Mouse (Mus musculus): ENCODE measurements at regions not wholly inside any gene's neighbourhood (a gene's known extent, or its start where the extent isn't known, plus 50 kb on each side); places are given as distances from the start of the nearest gene placed in this dataset.
A peak's percentile ranks its signal among the peaks of the same experiment; 100 is the strongest.

GRCm38 (mm10) chr4:154726636-154727045 lies 59.0 kb upstream of the Actrt2 start:
- WGBS: 68% methylated on average over 3 of the region's 3 CpGs
- H3K27ac ChIP-seq (replicated peaks): no peak overlapping the region

GRCm38 (mm10) chr4:154727945-154728344 lies 60.3 kb upstream of the Actrt2 start:
- Histone ChIP-seq H3K36me3 (no peaks in the 10 kb centered on the region), H3K4me2 (replicated peaks) (no peak overlapping the region), H3K9ac (replicated peaks) (no peak overlapping the region), H3K9me3 (no peaks in the 10 kb centered on the region), H3K4me3 (no peak overlapping the region), H3K27me3 (no peaks in the 10 kb centered on the region; the same call in 1 of the 2 replicates), H3K4me1 (no peaks in the 10 kb centered on the region), H3K27ac (replicated peaks) (no peak overlapping the region)
- 75% methylated on average over 7 of the region's 7 CpGs for WGBS
- no peak for ATAC-seq (ENCODE audit: low FRiP score, low read depth)

More at GRCm38 (mm10) chr4:154726636-154727045, 59.0 kb upstream of the Actrt2 start:
- no peak for ATAC-seq (ENCODE audit: low FRiP score, low read depth)
- Histone ChIP-seq H3K4me3 (no peak overlapping the region), H3K4me2 (replicated peaks) (no peak overlapping the region), H3K9me3 (no peaks in the 10 kb centered on the region), H3K9ac (replicated peaks) (no peak overlapping the region), H3K27me3 (no peaks in the 10 kb centered on the region; the same call in 1 of the 2 replicates), H3K36me3 (no peaks in the 10 kb centered on the region), H3K4me1 (no peaks in the 10 kb centered on the region)

DNA sequence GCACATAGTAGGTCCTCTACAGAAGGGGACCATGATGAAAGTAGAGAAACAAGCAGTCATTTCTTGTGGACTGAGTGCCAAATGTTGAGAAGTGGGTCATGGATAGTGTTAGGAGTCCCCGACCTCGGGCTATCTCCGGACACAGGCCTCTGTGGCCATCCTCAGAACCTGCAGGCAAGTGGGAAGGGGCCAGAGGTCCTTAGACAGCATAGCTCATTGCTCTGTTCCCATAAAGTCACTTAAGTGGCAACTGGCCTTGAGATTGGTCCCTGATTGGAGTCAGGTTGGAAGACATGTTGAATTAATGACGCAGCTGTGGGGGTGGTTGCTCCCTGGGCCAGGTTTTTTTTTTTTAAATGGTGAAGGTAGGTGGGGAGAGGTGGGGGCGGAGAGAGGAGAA lies 63.0 kb upstream of the Actrt2 start:
- H3K4me1 ChIP-seq: no peaks in the 10 kb centered on the region
- H3K4me2 ChIP-seq (replicated peaks): no peak overlapping the region
- H3K36me3 ChIP-seq: no peaks in the 10 kb centered on the region
- no peak overlapping the region for H3K9ac ChIP-seq (replicated peaks)
- no peak for ATAC-seq (ENCODE audit: low FRiP score, low read depth)
- H3K27me3 ChIP-seq: no peaks in the 10 kb centered on the region; the same call in 1 of the 2 replicates
- no peak overlapping the region for H3K4me3 ChIP-seq
- H3K27ac ChIP-seq (replicated peaks): no peak overlapping the region
- H3K9me3 ChIP-seq: no peaks in the 10 kb centered on the region
- WGBS: 89% methylated on average over 5 of the region's 5 CpGs

DNA sequence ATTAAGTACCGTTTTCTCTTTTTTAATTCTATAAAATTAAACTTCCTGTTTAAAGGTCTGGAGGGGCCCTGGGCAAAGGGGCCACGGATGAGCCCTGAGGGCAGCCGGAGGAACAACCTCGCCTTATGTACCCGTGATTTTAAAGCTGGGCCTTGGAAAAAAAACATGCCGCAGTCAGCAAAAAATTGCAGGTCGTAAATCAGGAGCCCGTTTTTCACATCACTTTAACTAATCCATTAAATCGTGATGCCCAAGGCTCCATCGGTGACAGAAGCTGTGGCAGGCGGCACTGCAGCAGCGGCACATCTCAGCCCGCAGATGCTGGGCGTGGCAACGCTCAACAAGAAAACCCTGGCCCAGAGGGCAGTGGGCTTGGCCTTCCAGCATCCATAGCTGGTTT lies 63.7 kb upstream of the Actrt2 start:
- Histone ChIP-seq H3K4me1 (no peaks in the 10 kb centered on the region), H3K27ac (replicated peaks) (no peak overlapping the region), H3K9me3 (no peaks in the 10 kb centered on the region), H3K4me3 (no peak overlapping the region), H3K27me3 (no peaks in the 10 kb centered on the region; the same call in 1 of the 2 replicates), H3K9ac (replicated peaks) (no peak overlapping the region), H3K36me3 (no peaks in the 10 kb centered on the region), H3K4me2 (replicated peaks) (no peak overlapping the region)
- WGBS: 81% methylated on average over 15 of the region's 15 CpGs
- no peak for ATAC-seq (ENCODE audit: low FRiP score, low read depth)

- ATAC-seq (ENCODE audit: low FRiP score, low read depth): no peak
- Histone ChIP-seq H3K4me2 (replicated peaks) (no peak overlapping the region), H3K9ac (replicated peaks) (no peak overlapping the region), H3K36me3 (no peaks in the 10 kb centered on the region), H3K4me3 (no peak overlapping the region), H3K27ac (replicated peaks) (no peak overlapping the region), H3K9me3 (no peaks in the 10 kb centered on the region), H3K27me3 (peaks cover 12% of the 10 kb centered on the region), H3K4me1 (no peaks in the 10 kb centered on the region)
- 66% methylated on average over 6 of the region's 6 CpGs for WGBS
Observed at GRCm38 (mm10) chr4:154736071-154736470, 68.4 kb upstream of the Actrt2 start.

DNA sequence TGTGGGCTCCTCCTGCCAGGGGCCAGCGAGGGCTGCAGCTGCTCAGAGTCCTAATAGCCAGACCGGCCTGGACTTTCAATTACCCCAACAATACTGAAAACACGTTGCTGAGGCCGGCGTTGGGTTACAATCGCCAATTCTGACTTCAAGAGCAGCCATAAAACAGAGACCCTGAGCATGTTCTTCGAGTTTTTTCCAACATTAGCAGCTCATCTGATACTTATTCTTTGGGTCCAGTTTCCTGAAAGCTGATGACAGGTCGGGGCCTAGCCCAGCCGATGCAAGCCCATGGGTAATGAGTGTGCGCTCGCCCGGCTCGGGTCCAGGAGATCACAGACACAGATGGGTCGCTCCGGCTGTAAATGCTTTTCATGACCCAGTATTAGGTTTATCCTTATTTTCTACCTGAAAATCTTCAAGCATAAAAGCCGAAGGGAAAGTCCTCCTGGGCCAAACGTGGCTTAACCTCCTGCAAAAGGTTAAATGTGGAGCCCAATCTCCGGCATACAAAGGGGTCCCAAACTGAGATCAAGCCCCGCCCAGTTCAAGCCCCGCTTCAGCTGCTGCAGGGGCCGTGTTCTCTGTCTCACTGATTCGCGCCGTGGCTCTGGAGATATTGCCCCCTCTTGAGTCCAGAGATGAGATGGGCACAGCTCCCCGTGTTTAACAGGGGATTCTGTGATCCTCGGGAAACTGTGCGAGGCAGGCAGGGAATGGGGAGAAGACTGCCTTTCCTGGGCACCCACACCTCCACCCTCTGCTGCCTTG lies 73.6 kb upstream of the Actrt2 start:
- H3K9me3 ChIP-seq: no peaks in the 10 kb centered on the region
- peak overlapping the region; percentile 26; the same call in 1 of the 2 replicates for H3K4me2 ChIP-seq (replicated peaks)
- H3K9ac ChIP-seq (replicated peaks): no peak overlapping the region
- no peak for ATAC-seq (ENCODE audit: low FRiP score, low read depth)
- no peak overlapping the region for H3K4me3 ChIP-seq
- WGBS: 52% methylated on average over 27 of the region's 27 CpGs
- H3K36me3 ChIP-seq: no peaks in the 10 kb centered on the region
- peaks cover 18% of the 10 kb centered on the region for H3K27me3 ChIP-seq
- no peak overlapping the region for H3K27ac ChIP-seq (replicated peaks)
- H3K4me1 ChIP-seq: no peaks in the 10 kb centered on the region; the same call in 1 of the 2 replicates

- no peaks in the 10 kb centered on the region for H3K36me3 ChIP-seq
- H3K4me1 ChIP-seq: peaks cover 4% of the 10 kb centered on the region; the same call in 1 of the 2 replicates
- no peak overlapping the region for H3K9ac ChIP-seq (replicated peaks)
- no peak overlapping the region for H3K4me3 ChIP-seq
- no peak overlapping the region for H3K27ac ChIP-seq (replicated peaks)
- no peak for ATAC-seq (ENCODE audit: low FRiP score, low read depth)
- WGBS: 91% methylated on average over 16 of the region's 16 CpGs
- H3K9me3 ChIP-seq: no peaks in the 10 kb centered on the region
- H3K27me3 ChIP-seq: peaks cover 13% of the 10 kb centered on the region
- H3K4me2 ChIP-seq (replicated peaks): no peak overlapping the region
Observed at GRCm38 (mm10) chr4:154746323-154747005, 78.8 kb upstream of the Actrt2 start.

DNA sequence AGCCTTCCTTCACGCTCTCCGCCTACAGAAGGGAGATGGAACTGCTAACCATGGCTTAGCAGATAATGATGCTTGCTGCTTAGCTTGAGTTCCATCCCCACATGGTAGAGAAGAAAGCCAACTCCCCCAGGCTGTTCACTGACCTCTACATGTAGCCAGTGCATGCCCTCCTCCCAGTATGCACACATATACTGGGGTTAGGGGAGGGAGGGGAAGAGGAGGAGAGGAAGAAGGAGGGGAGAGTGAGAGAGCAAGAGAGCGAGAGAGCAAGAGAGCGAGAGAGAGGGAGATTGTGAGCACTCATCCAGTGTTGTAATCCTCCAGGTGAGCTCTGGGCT lies 79.3 kb upstream of the Actrt2 start:
- no peaks in the 10 kb centered on the region for H3K9me3 ChIP-seq
- no peak overlapping the region for H3K4me3 ChIP-seq
- no peak for ATAC-seq (ENCODE audit: low FRiP score, low read depth)
- no peaks in the 10 kb centered on the region for H3K36me3 ChIP-seq
- WGBS: 96% methylated on average over 4 of the region's 4 CpGs
- H3K27ac ChIP-seq (replicated peaks): no peak overlapping the region
- peaks cover 4% of the 10 kb centered on the region; the same call in 1 of the 2 replicates for H3K4me1 ChIP-seq
- peaks cover 10% of the 10 kb centered on the region for H3K27me3 ChIP-seq
- no peak overlapping the region for H3K4me2 ChIP-seq (replicated peaks)
- H3K9ac ChIP-seq (replicated peaks): no peak overlapping the region

DNA sequence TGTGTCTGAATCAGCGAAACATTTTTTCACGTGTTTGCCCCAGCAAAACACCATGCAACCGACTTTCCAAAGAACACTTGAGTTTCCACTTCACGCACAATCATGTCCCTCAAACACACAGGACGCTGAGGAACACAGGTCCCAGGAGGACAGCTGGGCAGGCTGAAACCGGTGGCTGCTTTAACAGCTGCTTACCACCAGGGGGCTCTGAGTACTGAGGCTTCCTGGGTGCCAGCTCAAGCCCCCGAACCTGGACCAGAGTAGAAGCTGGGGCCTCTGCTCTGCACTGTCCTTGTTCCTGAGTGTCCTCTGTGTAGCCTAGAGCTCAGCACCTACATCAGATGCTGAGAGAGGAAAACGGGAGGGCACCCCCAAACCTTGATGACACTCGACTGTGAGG lies 81.5 kb upstream of the Actrt2 start:
- Histone ChIP-seq H3K36me3 (no peaks in the 10 kb centered on the region), H3K9ac (replicated peaks) (no peak overlapping the region), H3K4me3 (no peak overlapping the region), H3K9me3 (no peaks in the 10 kb centered on the region), H3K27ac (replicated peaks) (no peak overlapping the region), H3K4me2 (replicated peaks) (no peak overlapping the region), H3K4me1 (0 out of 2 replicates have a peak, but pooled peaks cover 4% of the 10 kb centered on the region), H3K27me3 (peaks cover 7% of the 10 kb centered on the region; the same call in 1 of the 2 replicates)
- WGBS: 46% methylated on average over 9 of the region's 9 CpGs
- no peak for ATAC-seq (ENCODE audit: low FRiP score, low read depth)

- Histone ChIP-seq H3K9ac (replicated peaks) (no peak overlapping the region), H3K27ac (replicated peaks) (no peak overlapping the region), H3K4me2 (replicated peaks) (no peak overlapping the region), H3K4me1 (0 out of 2 replicates have a peak, but pooled peaks cover 4% of the 10 kb centered on the region), H3K4me3 (no peak overlapping the region), H3K27me3 (peaks cover 7% of the 10 kb centered on the region; the same call in 1 of the 2 replicates), H3K36me3 (no peaks in the 10 kb centered on the region), H3K9me3 (no peaks in the 10 kb centered on the region)
- no peak for ATAC-seq (ENCODE audit: low FRiP score, low read depth)
- 84% methylated on average over 2 of the region's 2 CpGs for WGBS
Observed at GRCm38 (mm10) chr4:154749996-154750395, 82.3 kb upstream of the Actrt2 start.

- Histone ChIP-seq H3K36me3 (no peaks in the 10 kb centered on the region), H3K27ac (replicated peaks) (no peak overlapping the region), H3K27me3 (peaks cover 7% of the 10 kb centered on the region; the same call in 1 of the 2 replicates), H3K4me3 (no peak overlapping the region), H3K4me2 (replicated peaks) (no peak overlapping the region), H3K4me1 (0 out of 2 replicates have a peak, but pooled peaks cover 4% of the 10 kb centered on the region), H3K9ac (replicated peaks) (no peak overlapping the region), H3K9me3 (no peaks in the 10 kb centered on the region)
- WGBS: 47% methylated on average over 14 of the region's 14 CpGs
- no peak for ATAC-seq (ENCODE audit: low FRiP score, low read depth)
Observed at GRCm38 (mm10) chr4:154750440-154751107, 82.9 kb upstream of the Actrt2 start.

GRCm38 (mm10) chr4:154754445-154754844 lies 82.8 kb upstream of the Ttc34 start:
- H3K36me3 ChIP-seq: no peaks in the 10 kb centered on the region
- H3K27me3 ChIP-seq: peaks cover 12% of the 10 kb centered on the region; the same call in 1 of the 2 replicates
- 0 out of 2 replicates have a peak, but pooled peaks cover 4% of the 10 kb centered on the region for H3K4me1 ChIP-seq
- no peak overlapping the region for H3K4me2 ChIP-seq (replicated peaks)
- no peaks in the 10 kb centered on the region for H3K9me3 ChIP-seq
- 75% methylated on average over 8 of the region's 8 CpGs for WGBS
- H3K9ac ChIP-seq (replicated peaks): no peak overlapping the region
- ATAC-seq (ENCODE audit: low FRiP score, low read depth): no peak
- no peak overlapping the region for H3K27ac ChIP-seq (replicated peaks)
- H3K4me3 ChIP-seq: no peak overlapping the region

Data from midbrain, embryonic 12.5 days (tissue).